Mouse (Mus musculus) small intestine, adult 2 months (tissue): Measurements from ENCODE around the gene Eif4g3. TPM values are rescaled to one million over a fixed set of nuclear protein-coding genes. Genes with fewer than 3 reads are reported as not detected.
A peak's percentile ranks its signal among the peaks of the same experiment; 100 is the strongest.

ENCODE experiments used
- H3K27ac ChIP-seq: fragments of 200-500 bp; 2 replicates; pipeline ENCODE4 v1.5.1; 2012; ENCODE audit warnings: low read depth, low read length, control low read depth, inconsistent platforms; ENCODE audit not compliant: insufficient read depth
- H3K27me3 ChIP-seq: fragments of 200-500 bp; 2 replicates; pipeline ENCODE4 v1.6.1; 2012; ENCODE audit warnings: mild to moderate bottlenecking, moderate library complexity, low read length, inconsistent platforms; ENCODE audit not compliant: control insufficient read depth, insufficient read depth
- H3K36me3 ChIP-seq: fragments of 200-500 bp; 2 replicates; pipeline ENCODE4 v1.6.1; 2012; ENCODE audit warnings: mild to moderate bottlenecking, low read length, control low read depth, inconsistent platforms; ENCODE audit not compliant: control insufficient read depth, insufficient read depth
- H3K4me1 ChIP-seq: fragments of 200-500 bp; 2 replicates; pipeline ENCODE4 v1.6.1; 2012; ENCODE audit warnings: low read length, inconsistent platforms, mixed read lengths; ENCODE audit not compliant: control insufficient read depth, insufficient read depth, insufficient read length
- H3K4me3 ChIP-seq: fragments of 200-500 bp; 2 replicates; pipeline ENCODE4 v1.5.1; 2012; ENCODE audit warnings: low read depth, mild to moderate bottlenecking, control low read depth, inconsistent platforms, low read length, moderate library complexity
- CTCF ChIP-seq: fragments of 200-500 bp; IDR thresholded peaks from 2 replicates; pipeline ENCODE4 v1.5.1; 2012; ENCODE audit warnings: low read depth, mild to moderate bottlenecking, control low read depth, inconsistent platforms, low read length, moderate library complexity, mixed read lengths; ENCODE audit not compliant: insufficient replicate concordance, insufficient read length; ENCODE audit errors: extremely low read depth
- POLR2A ChIP-seq: fragments of 200-500 bp; IDR thresholded peaks from 2 replicates; pipeline ENCODE4 v1.6.1; 2012; ENCODE audit warnings: low read depth, mild to moderate bottlenecking, control low read depth, inconsistent platforms, low read length, moderate library complexity
- WGBS: fragments of 180-500 bp; shearing (Covaris S2); methylation state at CpG from one replicate; pipeline ENCODE4 v1.1.7; 2018; 5-methylcytosine and 5-hydroxymethylcytosine counted together
- polyA plus RNA-seq: library from polyadenylated mRNA; depleted of rRNA; stranded (reverse); fragments of >200 nt; gene quantifications from 2 replicates; pipeline ENCODE4 v1.2.3, GENCODE M21; 2012

The Eif4g3 gene
- polyA plus RNA-seq, 1 experiment = 19.4 TPM

- Histone ChIP-seq H3K36me3 (peaks cover 9% of the 10 kb centered on the region; the same call in 1 of the 2 replicates), H3K4me1 (no peaks in the 10 kb centered on the region), H3K4me3 (no peak overlapping the region), H3K27ac (no peak overlapping the region), H3K27me3 (no peaks in the 10 kb centered on the region)
- 80% methylated on average over 7 of the region's 7 CpGs for WGBS
- TF ChIP-seq CTCF = no peak
Measured at GRCm38 (mm10) chr4:138138219-138138618, 145.4 kb downstream of the Eif4g3 start.

GRCm38 (mm10) chr4:138141358-138141757 is 148.5 kb downstream of the Eif4g3 start:
- no peak overlapping the region for H3K27ac ChIP-seq

GRCm38 (mm10) chr4:138147176-138147575 is 154.4 kb downstream of the Eif4g3 start:
- no peak overlapping the region for H3K27ac ChIP-seq
- no peaks in the 10 kb centered on the region for H3K4me1 ChIP-seq
- H3K4me3 ChIP-seq = no peak overlapping the region
- H3K36me3 ChIP-seq = peaks cover 8% of the 10 kb centered on the region; the same call in 1 of the 2 replicates
- 89% methylated on average over 8 of the region's 8 CpGs for WGBS
- TF ChIP-seq CTCF (no peak), POLR2A (no peak)
- H3K27me3 ChIP-seq = no peaks in the 10 kb centered on the region

More at GRCm38 (mm10) chr4:138141358-138141757, 148.5 kb downstream of the Eif4g3 start:
- Histone ChIP-seq H3K4me3 (no peak overlapping the region), H3K27me3 (no peaks in the 10 kb centered on the region), H3K4me1 (no peaks in the 10 kb centered on the region), H3K36me3 (peaks cover 7% of the 10 kb centered on the region; the same call in 1 of the 2 replicates)
- WGBS = 84% methylated on average over 7 of the region's 7 CpGs
- no peak for TF ChIP-seq POLR2A
- no peak for TF ChIP-seq CTCF

DNA sequence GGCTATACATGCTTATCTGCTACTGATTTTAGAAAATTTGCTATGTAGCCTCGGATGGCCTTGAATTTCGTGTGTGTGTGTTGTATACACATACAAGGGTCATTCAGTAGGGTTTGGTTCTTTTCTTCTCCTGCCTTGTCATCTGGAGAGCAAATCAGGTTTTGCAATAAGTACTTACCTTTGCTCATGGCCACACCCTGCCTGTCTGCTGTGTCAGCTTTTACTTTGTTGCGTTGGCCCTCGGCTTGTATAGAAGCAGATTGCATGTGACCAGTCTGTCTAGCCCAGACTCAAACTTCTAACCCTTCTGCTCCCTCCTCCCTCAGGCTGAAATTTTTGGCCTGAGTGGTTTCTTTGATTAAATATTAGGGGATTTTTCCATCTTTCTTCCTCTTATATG is 157.2 kb downstream of the Eif4g3 start:
- WGBS = 41% methylated on average over 4 of the region's 4 CpGs
- no peak overlapping the region for H3K27ac ChIP-seq

DNA sequence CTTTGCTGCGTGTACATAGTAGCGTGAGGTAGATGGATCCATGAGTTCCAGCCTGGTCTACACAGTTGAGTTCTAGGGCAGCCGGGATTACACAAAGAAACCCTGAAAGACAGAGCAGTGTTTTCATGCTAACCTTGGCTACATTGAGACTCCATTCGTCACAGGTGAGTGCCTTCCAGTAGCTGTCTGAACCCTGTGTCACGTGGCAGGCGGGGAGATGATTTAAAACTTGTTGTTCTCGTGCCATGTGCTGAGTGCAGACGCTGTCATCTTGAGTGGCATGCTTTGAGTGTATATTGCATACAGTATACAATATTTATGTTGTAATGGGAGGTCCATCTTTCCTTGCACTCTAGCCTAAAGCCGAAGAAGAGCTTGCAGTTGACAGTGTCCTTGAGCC is 158.4 kb downstream of the Eif4g3 start:
- H3K36me3 ChIP-seq = peaks cover 14% of the 10 kb centered on the region; the same call in 1 of the 2 replicates
- no peak overlapping the region for H3K27ac ChIP-seq
- 90% methylated on average over 9 of the region's 9 CpGs for WGBS
- H3K27me3 ChIP-seq = no peaks in the 10 kb centered on the region
- no peaks in the 10 kb centered on the region for H3K4me1 ChIP-seq
- TF ChIP-seq CTCF (no peak), POLR2A (no peak)
- no peak overlapping the region for H3K4me3 ChIP-seq

More for the DNA sequence above, 157.2 kb downstream of the Eif4g3 start:
- TF ChIP-seq CTCF = no peak
- no peaks in the 10 kb centered on the region for H3K27me3 ChIP-seq
- H3K4me3 ChIP-seq = no peak overlapping the region
- H3K4me1 ChIP-seq = no peaks in the 10 kb centered on the region
- peaks cover 16% of the 10 kb centered on the region; the same call in 1 of the 2 replicates for H3K36me3 ChIP-seq

DNA sequence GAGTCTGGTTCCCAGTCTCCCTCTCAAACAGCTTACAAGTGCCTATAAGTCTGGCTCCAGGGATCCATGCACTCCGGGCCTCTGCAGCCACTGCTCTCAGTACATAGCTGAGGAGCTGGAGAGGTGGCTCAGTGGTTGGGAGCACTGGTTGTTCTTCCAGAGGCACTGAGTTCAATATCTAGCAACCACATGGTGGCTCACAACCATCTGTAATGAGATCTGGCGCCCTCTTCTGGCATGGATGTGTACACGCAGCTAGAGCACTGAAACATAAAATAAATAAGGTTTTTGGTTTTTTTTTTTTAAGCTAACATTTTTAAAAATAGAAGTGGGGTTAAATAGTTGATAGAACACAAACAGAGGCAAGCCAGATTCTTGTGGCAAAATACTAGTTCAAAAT is 161.2 kb downstream of the Eif4g3 start:
- H3K27me3 ChIP-seq = no peaks in the 10 kb centered on the region

GRCm38 (mm10) chr4:138160918-138161317 is 168.1 kb downstream of the Eif4g3 start:
- no peaks in the 10 kb centered on the region for H3K4me1 ChIP-seq
- no peak for TF ChIP-seq POLR2A
- H3K36me3 ChIP-seq = peaks cover 36% of the 10 kb centered on the region
- no peak overlapping the region for H3K4me3 ChIP-seq
- H3K27ac ChIP-seq = no peak overlapping the region
- H3K27me3 ChIP-seq = no peaks in the 10 kb centered on the region
- 70% methylated on average over 5 of the region's 5 CpGs for WGBS

More for the DNA sequence above, 161.2 kb downstream of the Eif4g3 start:
- no peak overlapping the region for H3K4me3 ChIP-seq
- no peak overlapping the region for H3K27ac ChIP-seq
- H3K4me1 ChIP-seq = no peaks in the 10 kb centered on the region
- H3K36me3 ChIP-seq = peaks cover 21% of the 10 kb centered on the region
- no peak for TF ChIP-seq POLR2A
- peak; percentile 67; the same call in 1 of the 2 replicates for TF ChIP-seq CTCF
- WGBS = 54% methylated on average over 3 of the region's 3 CpGs

- no peaks in the 10 kb centered on the region for H3K27me3 ChIP-seq
- TF ChIP-seq CTCF (no peak), POLR2A (no peak)
- H3K27ac ChIP-seq = no peak overlapping the region
- H3K4me3 ChIP-seq = no peak overlapping the region
- H3K4me1 ChIP-seq = no peaks in the 10 kb centered on the region
- 63% methylated on average over 3 of the region's 3 CpGs for WGBS
- peaks cover 36% of the 10 kb centered on the region for H3K36me3 ChIP-seq
Measured at GRCm38 (mm10) chr4:138161550-138161949, 168.7 kb downstream of the Eif4g3 start.
